Mouse (Mus musculus): ENCODE results near the gene Evx2.

Gene Evx2

GRCm38 (mm10) chr2:74620368-74620767 lies 39.0 kb downstream of the Evx2 start:
- DNase-seq (ENCODE audit: inconsistent ontology term) = no peak

DNA sequence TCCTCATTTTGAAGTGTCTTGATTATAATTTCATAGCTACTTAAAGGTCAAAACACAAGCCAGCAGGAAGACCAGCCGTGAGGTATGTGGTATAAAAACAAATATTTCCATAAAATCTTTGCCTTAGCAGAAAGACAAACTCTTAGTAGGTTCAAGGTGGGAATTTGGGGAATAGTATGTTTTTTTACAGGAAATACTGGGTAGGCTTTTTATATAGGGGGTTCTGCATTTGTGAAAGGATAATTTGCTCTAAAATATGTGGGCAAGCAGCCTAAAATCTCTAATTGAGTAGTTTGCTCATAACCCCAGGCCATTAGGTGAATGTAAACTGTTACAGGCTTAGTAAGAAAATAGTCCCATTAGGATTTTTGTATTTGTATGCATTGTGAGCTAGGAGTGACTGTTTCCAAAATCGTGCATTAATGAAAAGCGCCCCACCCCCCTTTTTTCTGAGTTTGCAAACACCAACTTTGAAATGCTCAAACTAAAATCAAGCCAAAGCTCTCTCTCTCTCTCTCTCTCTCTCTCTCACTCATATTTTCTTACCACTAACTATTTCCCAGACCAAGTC lies 39.6 kb downstream of the Evx2 start:
- no peak for DNase-seq (ENCODE audit: inconsistent ontology term)

- no peak for DNase-seq (ENCODE audit: inconsistent ontology term)
These were observed 41.7 kb downstream of the Evx2 start for GRCm38 (mm10) chr2:74617706-74618105.

- no peak for DNase-seq (ENCODE audit: inconsistent ontology term)
These were observed 48.0 kb downstream of the Evx2 start for GRCm38 (mm10) chr2:74611406-74611805.

DNA sequence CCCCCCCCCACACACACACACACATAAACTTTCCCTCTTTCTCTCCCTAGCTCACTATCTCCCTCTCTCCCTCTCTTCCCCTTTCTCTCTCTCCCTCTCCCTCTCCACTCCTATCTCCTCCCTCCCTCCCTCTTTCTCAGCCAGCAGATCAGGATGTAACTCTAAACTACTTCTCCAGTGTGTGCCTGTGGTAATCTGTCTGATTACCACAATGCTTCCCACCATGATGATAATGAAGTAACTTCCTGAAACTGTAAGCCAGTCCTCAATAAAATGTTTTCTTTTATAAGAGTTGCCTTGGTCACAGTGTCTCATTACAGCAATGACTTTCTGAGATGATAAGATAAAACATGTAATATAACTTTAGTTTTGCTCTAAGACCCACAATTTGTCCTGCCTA lies 50.0 kb downstream of the Evx2 start:
- DNase-seq (ENCODE audit: inconsistent ontology term) = no peak

- no peak for DNase-seq (ENCODE audit: inconsistent ontology term)
These were observed 53.1 kb downstream of the Evx2 start for GRCm38 (mm10) chr2:74606087-74606760.

DNA sequence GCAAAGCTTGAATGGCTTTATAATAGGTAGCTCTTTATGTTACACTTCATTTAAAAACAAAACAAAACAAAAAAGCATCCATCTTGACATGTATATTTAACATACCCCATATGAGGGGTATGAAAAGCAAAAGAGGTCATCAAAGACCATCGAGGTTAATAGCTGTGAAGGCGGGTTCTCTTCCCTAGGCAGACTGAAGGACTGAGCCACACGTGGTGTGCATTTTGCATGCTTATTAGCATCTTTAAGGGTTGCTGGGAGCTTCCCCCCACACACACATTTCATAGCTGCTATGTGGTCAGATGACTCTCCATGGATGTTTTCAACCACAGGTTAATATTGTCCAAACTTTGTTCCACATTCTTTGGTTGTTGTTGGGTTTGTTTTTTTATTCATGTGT lies 55.3 kb downstream of the Evx2 start:
- DNase-seq (ENCODE audit: inconsistent ontology term) = no peak
